Mouse (Mus musculus) liver, postnatal 0 days (tissue): ENCODE measurements around the gene H2-M10.6. TPM values are rescaled to one million over a fixed set of nuclear protein-coding genes. Genes with fewer than 3 reads are reported as not detected.

ENCODE experiments used
- ATAC-seq: fragments of 200-750 bp; cut with Nextera tagmentation; 2 replicates; pipeline ENCODE4 v1.8.0; 2017; ENCODE audit warnings: mild to moderate bottlenecking, moderate library complexity
- DNase-seq: peaks from one replicate; pipeline ENCODE4 v3.0.0-alpha.2; 2016
- H3K27ac ChIP-seq: fragments of 300-500 bp; sonication (generic); 2 replicates; pipeline ENCODE4 v1.5.1; 2014; ENCODE audit warnings: antibody characterized with exemption, moderate library complexity, mild to moderate bottlenecking, low read depth
- H3K27me3 ChIP-seq: fragments of 300-500 bp; sonication (generic); 2 replicates; pipeline ENCODE4 v1.6.1; 2014; ENCODE audit warnings: low read length, control low read depth, mixed read lengths; ENCODE audit not compliant: insufficient read depth
- H3K36me3 ChIP-seq: fragments of 300-500 bp; sonication (generic); replicated peaks from 2 replicates; pipeline ENCODE4 v1.6.1; 2014; ENCODE audit warnings: mild to moderate bottlenecking, control low read depth, low read length, moderate library complexity, mixed read lengths; ENCODE audit not compliant: insufficient read depth
- H3K4me1 ChIP-seq: fragments of 300-500 bp; sonication (generic); 2 replicates; pipeline ENCODE4 v1.6.1; 2014; ENCODE audit warnings: antibody characterized with exemption, mild to moderate bottlenecking, control low read depth; ENCODE audit not compliant: insufficient read depth
- H3K4me2 ChIP-seq: fragments of 300-500 bp; sonication (generic); 2 replicates; pipeline ENCODE4 v1.6.1; 2014; ENCODE audit warnings: low read depth, mild to moderate bottlenecking, low read length, moderate library complexity, mixed read lengths
- H3K4me3 ChIP-seq: fragments of 300-500 bp; sonication (generic); 2 replicates; pipeline ENCODE4 v1.5.1; 2014; ENCODE audit warnings: low read depth, low read length
- H3K9ac ChIP-seq: fragments of 300-500 bp; sonication (generic); replicated peaks from 2 replicates; pipeline ENCODE4 v1.6.1; 2014; ENCODE audit warnings: mild to moderate bottlenecking, moderate library complexity
- H3K9me3 ChIP-seq: fragments of 300-500 bp; sonication (generic); 2 replicates; pipeline ENCODE4 v1.6.1; 2016; ENCODE audit warnings: mild to moderate bottlenecking, control low read depth, low read length, mixed read lengths
- CTCF ChIP-seq: sonication (generic); IDR thresholded peaks from 2 replicates; pipeline ENCODE4 v1.5.1; 2016; ENCODE audit warnings: antibody characterized with exemption, low read depth
- EP300 ChIP-seq: IDR thresholded peaks from 2 replicates; pipeline ENCODE4 v1.6.1; 2016; ENCODE audit warnings: antibody characterized with exemption, low read depth, mild to moderate bottlenecking
- WGBS: fragments of 180-500 bp; shearing (Covaris S2); extraction: QIAGEN DNeasy Blood & Tissue Kit; methylation state at CpG from one replicate; pipeline ENCODE4 v1.1.7; 2014; ENCODE audit not compliant: insufficient replicate concordance; 5-methylcytosine and 5-hydroxymethylcytosine counted together
- polyA plus RNA-seq: library from polyadenylated mRNA; unstranded; fragments of >200 nt; fragmentation: Nextera tagmentation; extraction: Ambion mirVana; gene quantifications from 2 replicates; pipeline ENCODE4 v1.2.1, GENCODE M21; 2015

Gene H2-M10.6
- polyA plus RNA-seq, 1 experiment from 2014 or later = not detected

- Histone ChIP-seq H3K9me3 (no peaks in the 10 kb centered on the region), H3K4me2 (no peak overlapping the region), H3K9ac (no peak overlapping the region), H3K27me3 (no peaks in the 10 kb centered on the region), H3K4me3 (no peak overlapping the region), H3K27ac (no peak overlapping the region), H3K4me1 (peaks cover 3% of the 10 kb centered on the region; the same call in 1 of the 2 replicates), H3K36me3 (no peaks in the 10 kb centered on the region)
- DNase-seq (no peak), ATAC-seq (peak; percentile 67)
- TF ChIP-seq EP300 (no peak), CTCF (no peak)
- 45% methylated on average over 2 of the region's 2 CpGs for WGBS
Observed at GRCm38 (mm10) chr17:36828488-36828887, 16.5 kb downstream of the H2-M10.6 start.

GRCm38 (mm10) chr17:36830470-36830869 lies 18.5 kb downstream of the H2-M10.6 start:
- DNase-seq = no peak
- ATAC-seq = no peak
- no peak overlapping the region for H3K4me3 ChIP-seq
- no peaks in the 10 kb centered on the region for H3K36me3 ChIP-seq
- H3K4me2 ChIP-seq = no peak overlapping the region
- 60% methylated on average over 3 of the region's 3 CpGs for WGBS
- no peaks in the 10 kb centered on the region; the same call in 1 of the 2 replicates for H3K9me3 ChIP-seq
- TF ChIP-seq CTCF (no peak), EP300 (no peak)
- no peak overlapping the region for H3K27ac ChIP-seq
- no peaks in the 10 kb centered on the region for H3K27me3 ChIP-seq
- no peak overlapping the region for H3K9ac ChIP-seq
- H3K4me1 ChIP-seq = peaks cover 3% of the 10 kb centered on the region; the same call in 1 of the 2 replicates

GRCm38 (mm10) chr17:36832694-36833093 lies 20.7 kb downstream of the H2-M10.6 start:
- TF ChIP-seq CTCF (no peak), EP300 (no peak)
- Histone ChIP-seq H3K4me2 (no peak overlapping the region), H3K4me3 (no peak overlapping the region), H3K36me3 (no peaks in the 10 kb centered on the region), H3K9ac (no peak overlapping the region), H3K9me3 (no peaks in the 10 kb centered on the region; the same call in 1 of the 2 replicates), H3K4me1 (peaks cover 12% of the 10 kb centered on the region), H3K27ac (no peak overlapping the region), H3K27me3 (no peaks in the 10 kb centered on the region)
- DNase-seq (no peak), ATAC-seq (no peak)
- 59% methylated on average over 4 of the region's 4 CpGs for WGBS

- no peaks in the 10 kb centered on the region for H3K27me3 ChIP-seq
- peak overlapping the region; percentile 94 for H3K4me2 ChIP-seq
- ATAC-seq (peak; percentile 37), DNase-seq (peak; percentile 72)
- H3K4me3 ChIP-seq = peak overlapping the region; percentile 66
- H3K36me3 ChIP-seq = no peaks in the 10 kb centered on the region
- 27% methylated on average over 12 of the region's 12 CpGs for WGBS
- no peak for TF ChIP-seq EP300
- peak; percentile 49 for TF ChIP-seq CTCF
- no peaks in the 10 kb centered on the region; the same call in 1 of the 2 replicates for H3K9me3 ChIP-seq
- peaks cover 15% of the 10 kb centered on the region for H3K4me1 ChIP-seq
- peak overlapping the region; percentile 73; the same call in 1 of the 2 replicates for H3K9ac ChIP-seq
- H3K27ac ChIP-seq = peak overlapping the region; percentile 85
Observed at GRCm38 (mm10) chr17:36835591-36836426, 23.8 kb downstream of the H2-M10.6 start.

- no peaks in the 10 kb centered on the region for H3K27me3 ChIP-seq
- peak overlapping the region; percentile 66 for H3K4me3 ChIP-seq
- peaks cover 20% of the 10 kb centered on the region for H3K4me1 ChIP-seq
- ATAC-seq = no peak
- H3K27ac ChIP-seq = peak overlapping the region; percentile 85
- H3K9me3 ChIP-seq = no peaks in the 10 kb centered on the region; the same call in 1 of the 2 replicates
- peak overlapping the region; percentile 94 for H3K4me2 ChIP-seq
- H3K9ac ChIP-seq = peak overlapping the region; percentile 73
- TF ChIP-seq EP300 (no peak), CTCF (no peak; the same call in 1 of the 2 replicates)
- DNase-seq = no peak
- H3K36me3 ChIP-seq = no peaks in the 10 kb centered on the region
- 9% methylated on average over 3 of the region's 3 CpGs for WGBS
Observed at GRCm38 (mm10) chr17:36836427-36836812, 24.4 kb downstream of the H2-M10.6 start.

GRCm38 (mm10) chr17:36836874-36837647 lies 25.1 kb downstream of the H2-M10.6 start, which contains the start of gene Trim26:
Gene Trim26, plus strand, starts transcription at chr17:36837134.
- under 1% methylated on average over 57 of the region's 58 CpGs for WGBS
- peak; percentile 31; the same call in 1 of the 2 replicates for TF ChIP-seq EP300
- no peak for TF ChIP-seq CTCF
- Histone ChIP-seq H3K36me3 (no peaks in the 10 kb centered on the region), H3K27ac (peak within 1 kb of the TSS; percentile 85), H3K9ac (peak within 1 kb of the TSS; percentile 73), H3K4me1 (peaks cover 20% of the 10 kb centered on the region), H3K4me3 (peak within 1 kb of the TSS; percentile 66), H3K4me2 (peak within 1 kb of the TSS; percentile 94), H3K9me3 (no peaks in the 10 kb centered on the region; the same call in 1 of the 2 replicates), H3K27me3 (no peaks in the 10 kb centered on the region)
- ATAC-seq (peak; percentile 95), DNase-seq (peak; percentile 97)
